In the genomic region with DNA sequence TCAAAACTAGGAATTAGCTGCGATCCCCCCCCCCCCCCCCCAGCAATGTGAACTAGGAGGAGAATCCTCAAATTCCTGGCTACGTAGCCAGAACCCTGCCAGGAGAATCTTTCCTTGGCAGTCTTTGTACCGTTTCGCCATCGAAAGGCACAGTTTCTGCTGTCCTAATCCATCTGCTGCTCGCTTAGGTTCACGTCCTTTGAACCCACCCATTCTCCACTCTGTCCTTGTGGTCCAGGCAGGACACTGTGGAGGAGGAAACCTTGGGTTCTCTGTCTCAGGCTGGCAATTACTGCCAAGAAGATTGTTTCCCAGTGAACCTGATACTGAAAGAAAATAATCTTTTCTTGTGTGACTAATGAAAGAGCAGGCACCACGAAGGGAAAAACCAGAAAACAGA, we compare ENCODE assay signal across 8 mouse cellular contexts. TPM values are rescaled to one million over a fixed set of nuclear protein-coding genes. Genes with fewer than 3 reads are reported as not detected.
DNase-seq lines count a peak whose midpoint lies in the region; ATAC-seq and TF ChIP-seq lines count a peak whose summit lies in the region.
"Had no signal": no experiment of that assay in that cellular context is flagged by ENCODE, and none has a peak within 500 bp of the region (broad histone marks: within the 10 kb centered on the region; RNA-seq: fewer than 3 reads in every experiment).

No protein-coding gene starts in this region.

- H3K36me3 ChIP-seq in hindbrain, embryonic 14.5 days (replicated peaks; ENCODE audit: control insufficient read depth, insufficient read depth): no peaks in the 10 kb centered on the region
- H3K36me3 ChIP-seq in liver, postnatal 0 days (replicated peaks; ENCODE audit: insufficient read depth, low read length): no peaks in the 10 kb centered on the region

- peak; percentile 45 for DNase-seq in retina, postnatal 1 day
- no peak for DNase-seq in retina, embryonic 14.5 days (ENCODE audit: low spot score)
- DNase-seq in embryo, embryonic 10 days (ENCODE audit: low spot score): peak; percentile 66
- DNase-seq in hindbrain, embryonic 14.5 days (ENCODE audit: low spot score): no peak
- peak; percentile 20 for DNase-seq in liver, postnatal 0 days
- DNase-seq in yolk sac, embryonic 10.5 days (ENCODE audit: low spot score): peak; percentile 34
- DNase-seq in left cerebral cortex, adult 8-10 months (ENCODE audit: low spot score in 2 of 2): no peak

- no peak overlapping the region for H3K27ac ChIP-seq in hindbrain, embryonic 14.5 days
- H3K27ac ChIP-seq in liver, postnatal 0 days (ENCODE audit: low read depth): peak overlapping the region; percentile 46

- peak overlapping the region; percentile 99 for H3K4me3 ChIP-seq in hindbrain, embryonic 14.5 days (replicated peaks; ENCODE audit: low read length)
- H3K4me3 ChIP-seq in liver, postnatal 0 days (ENCODE audit: low read depth, low read length): peak overlapping the region; percentile 94; the same call in 1 of the 2 replicates

- no peak for TF ChIP-seq CTCF in liver, postnatal 0 days (IDR thresholded peaks at IDR 0.05; ENCODE audit: low read depth)

- no peak for ATAC-seq in hindbrain, embryonic 14.5 days (ENCODE audit: low FRiP score)
- ATAC-seq in liver, postnatal 0 days: no peak

- peak overlapping the region; percentile 94 for H3K9ac ChIP-seq in hindbrain, embryonic 14.5 days
- H3K9ac ChIP-seq in liver, postnatal 0 days (replicated peaks): no peak overlapping the region

- no peaks in the 10 kb centered on the region for H3K27me3 ChIP-seq in hindbrain, embryonic 14.5 days (ENCODE audit: control insufficient read depth, insufficient read depth, low read length)
- H3K27me3 ChIP-seq in liver, postnatal 0 days (ENCODE audit: insufficient read depth, low read length): peaks cover 6% of the 10 kb centered on the region; the same call in 1 of the 2 replicates

- H3K9me3 ChIP-seq in hindbrain, embryonic 14.5 days (ENCODE audit: control insufficient read depth, low read length): no peaks in the 10 kb centered on the region
- no peaks in the 10 kb centered on the region for H3K9me3 ChIP-seq in liver, postnatal 0 days (ENCODE audit: low read length)

- WGBS in hindbrain, embryonic 14.5 days: 4% methylated on average over 8 of the region's 8 CpGs
- WGBS in liver, postnatal 0 days (ENCODE audit: insufficient replicate concordance): 10% methylated on average over 8 of the region's 8 CpGs

- peaks cover 29% of the 10 kb centered on the region for H3K4me1 ChIP-seq in hindbrain, embryonic 14.5 days (replicated peaks; ENCODE audit: control insufficient read depth, insufficient read depth, low read length)
- peaks cover 3% of the 10 kb centered on the region; the same call in 1 of the 2 replicates for H3K4me1 ChIP-seq in liver, postnatal 0 days (ENCODE audit: insufficient read depth)

- peak overlapping the region; percentile 70 for H3K4me2 ChIP-seq in hindbrain, embryonic 14.5 days (replicated peaks)
- peak overlapping the region; percentile 93 for H3K4me2 ChIP-seq in liver, postnatal 0 days (ENCODE audit: low read depth, low read length)

- TF ChIP-seq EP300 in liver, postnatal 0 days (IDR thresholded peaks at IDR 0.05; ENCODE audit: low read depth): no peak

RNA-seq across cellular contexts. Expression of a gene that starts 1.0 kb away (rescaled TPM):
- 16.5 and 19.2 TPM in 2 replicates for polyA plus RNA-seq in hindbrain, embryonic 14.5 days (2014; fragmentation: Nextera tagmentation; extraction: Ambion mirVana)
- polyA plus RNA-seq in liver, postnatal 0 days (2015; fragmentation: Nextera tagmentation; extraction: Ambion mirVana): 2.3 and 3.6 TPM in 2 replicates
- total RNA-seq in left cerebral cortex, adult 8-10 months (2022): 10 to 100 TPM; 45.0 to 51.4 (median 46.7) TPM

RNA-seq across cellular contexts. Expression of a gene that starts 25.3 kb away (rescaled TPM):
- polyA plus RNA-seq in hindbrain, embryonic 14.5 days (2014; fragmentation: Nextera tagmentation; extraction: Ambion mirVana): not detected in 2 replicates
- not detected in 2 replicates for polyA plus RNA-seq in liver, postnatal 0 days (2015; fragmentation: Nextera tagmentation; extraction: Ambion mirVana)
- total RNA-seq in left cerebral cortex, adult 8-10 months (2022): not detected
- total RNA-seq: heart, adult 2 months had no signal
- polyA plus RNA-seq: heart, adult 2 months had no signal

RNA-seq across cellular contexts. Expression of a gene that starts 58.0 kb away (rescaled TPM):
- polyA plus RNA-seq in hindbrain, embryonic 14.5 days (2014; fragmentation: Nextera tagmentation; extraction: Ambion mirVana): 1.8 and 2.2 TPM in 2 replicates
- not detected in 2 replicates for polyA plus RNA-seq in liver, postnatal 0 days (2015; fragmentation: Nextera tagmentation; extraction: Ambion mirVana)
- total RNA-seq in left cerebral cortex, adult 8-10 months (2022): not detected
- total RNA-seq: heart, adult 2 months had no signal
- polyA plus RNA-seq: heart, adult 2 months had no signal

Comparison
In these comparisons a context has a peak if more than half of its experiments do, and no peak if none do; other contexts are left out.
1. DNase-seq: peak in retina, postnatal 1 day (single experiment), embryo, embryonic 10 days (single experiment), liver, postnatal 0 days (single experiment) and yolk sac, embryonic 10.5 days (single experiment); none in retina, embryonic 14.5 days (single experiment), hindbrain, embryonic 14.5 days (single experiment) and left cerebral cortex, adult 8-10 months (0 of 2).